Mouse (Mus musculus) brain, embryonic 14.5 days (tissue): ENCODE results near the gene Nceh1.

Source experiments
- CTCF ChIP-seq: fragments of 200-500 bp; IDR thresholded peaks from 2 replicates; pipeline ENCODE4 v1.5.1; 2012; ENCODE audit warnings: inconsistent platforms, mild to moderate bottlenecking, moderate library complexity, borderline replicate concordance; ENCODE audit not compliant: insufficient read depth, insufficient read length; ENCODE audit errors: extremely low read depth
- POLR2A ChIP-seq: fragments of 200-500 bp; IDR thresholded peaks from 2 replicates; pipeline ENCODE4 v1.6.1; 2012; ENCODE audit warnings: mild to moderate bottlenecking, inconsistent platforms, borderline replicate concordance; ENCODE audit not compliant: poor library complexity, insufficient read depth, insufficient read length, severe bottlenecking; ENCODE audit errors: extremely low read depth

- TF ChIP-seq CTCF: no peak
- no peak for TF ChIP-seq POLR2A
Observed at GRCm38 (mm10) chr3:27267887-27268286, 85.1 kb downstream of the Nceh1 start.
